Mouse (Mus musculus) bone marrow macrophage, adult 2 months (primary cell): ENCODE results near the gene Ier3.

Experiments
- CTCF ChIP-seq: IDR thresholded peaks from 2 replicates; pipeline ENCODE4 v1.5.1; 2012; ENCODE audit warnings: low read depth, mild to moderate bottlenecking, low read length, moderate library complexity
- POLR2A ChIP-seq: IDR thresholded peaks from 2 replicates; pipeline ENCODE4 v1.6.1; 2012; ENCODE audit warnings: mild to moderate bottlenecking, low read depth, low read length, borderline replicate concordance

DNA sequence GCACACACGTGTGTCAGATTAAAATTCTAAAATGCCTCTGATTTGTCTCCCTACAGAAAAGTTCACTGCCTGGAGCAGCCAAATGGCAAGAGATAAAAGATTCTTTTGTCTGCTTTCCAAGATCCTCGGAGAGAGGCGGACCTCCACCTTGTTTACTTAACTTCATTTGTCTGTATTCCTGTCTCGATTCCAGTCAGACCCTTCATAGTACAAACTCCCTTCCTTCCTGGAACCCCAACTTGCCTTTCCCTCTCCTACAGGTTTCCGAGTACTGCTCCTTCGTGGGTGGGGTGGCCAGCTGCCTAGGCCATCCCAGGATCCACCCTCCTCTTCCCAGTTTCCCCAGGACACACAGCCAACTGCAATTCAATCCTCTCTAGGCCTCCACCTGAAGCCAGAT is 18.5 kb upstream of the Ier3 start:
- no peak for TF ChIP-seq CTCF
- TF ChIP-seq POLR2A, result no peak
